Mouse (Mus musculus): ENCODE measurements around the gene Col24a1. TPM values are rescaled to one million over a fixed set of nuclear protein-coding genes. Genes with fewer than 3 reads are reported as not detected.

Col24a1 gene
- polyA plus RNA-seq, 1 experiment, result not detected

DNA sequence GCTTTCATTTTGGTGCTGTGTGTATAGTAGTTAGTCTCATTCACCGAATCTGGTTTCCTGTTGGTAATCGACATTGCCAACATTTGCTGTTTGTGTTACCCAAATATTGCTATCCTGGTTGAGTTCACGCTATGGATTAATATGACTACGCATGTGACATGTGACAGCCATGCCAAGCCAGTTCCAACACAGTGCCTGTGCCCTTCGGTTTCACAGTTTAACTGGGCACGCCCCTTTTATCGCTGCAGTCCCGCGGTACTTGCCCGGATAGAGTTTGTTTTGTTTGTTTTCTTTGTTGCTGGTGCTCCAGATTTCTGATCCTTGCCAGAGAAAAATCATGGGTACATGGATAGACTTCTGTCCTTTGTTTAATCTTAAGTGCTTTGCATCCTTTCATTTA, 263.9 kb downstream of the Col24a1 start:
- H3K27ac ChIP-seq (ENCODE audit: insufficient read depth, low read depth, low read length), result no peak overlapping the region
- no peaks in the 10 kb centered on the region for H3K4me1 ChIP-seq (ENCODE audit: control insufficient read depth, insufficient read depth, low read length)
- no peak overlapping the region for H3K4me3 ChIP-seq (ENCODE audit: insufficient read depth, low read depth, low read length)
- 89% methylated on average over 10 of the region's 10 CpGs for WGBS
- TF ChIP-seq CTCF (IDR thresholded peaks at IDR 0.05; ENCODE audit: insufficient read depth, low read depth, low read length) (no peak), POLR2A (IDR thresholded peaks at IDR 0.05; ENCODE audit: insufficient read depth, low read depth, low read length) (no peak)

DNA sequence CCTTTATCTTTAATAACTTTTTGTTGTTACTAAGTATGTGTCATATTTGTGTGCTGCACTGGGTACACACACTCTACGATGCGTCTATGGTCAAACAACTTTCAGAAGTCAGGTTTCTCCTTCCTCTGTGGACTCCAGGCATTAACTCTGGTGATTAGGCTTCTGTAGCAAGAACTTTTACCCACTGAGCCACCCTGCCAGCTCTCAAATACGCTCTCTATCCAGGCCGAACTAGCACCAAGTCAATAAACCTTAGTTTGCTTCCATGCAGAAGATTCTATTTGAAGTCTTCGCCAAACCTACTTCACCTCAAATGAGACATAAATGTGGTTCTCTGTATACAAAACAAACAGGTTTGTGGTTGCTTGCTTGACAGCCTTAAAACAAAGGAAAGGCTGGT, 267.4 kb downstream of the Col24a1 start:
- Histone ChIP-seq H3K4me3 (ENCODE audit: insufficient read depth, low read depth, low read length) (no peak overlapping the region), H3K27ac (ENCODE audit: insufficient read depth, low read depth, low read length) (no peak overlapping the region), H3K4me1 (ENCODE audit: control insufficient read depth, insufficient read depth, low read length) (no peaks in the 10 kb centered on the region)
- TF ChIP-seq POLR2A (IDR thresholded peaks at IDR 0.05; ENCODE audit: insufficient read depth, low read depth, low read length) (no peak), CTCF (IDR thresholded peaks at IDR 0.05; ENCODE audit: insufficient read depth, low read depth, low read length) (no peak)
- WGBS, result 91% methylated on average over 5 of the region's 5 CpGs

DNA sequence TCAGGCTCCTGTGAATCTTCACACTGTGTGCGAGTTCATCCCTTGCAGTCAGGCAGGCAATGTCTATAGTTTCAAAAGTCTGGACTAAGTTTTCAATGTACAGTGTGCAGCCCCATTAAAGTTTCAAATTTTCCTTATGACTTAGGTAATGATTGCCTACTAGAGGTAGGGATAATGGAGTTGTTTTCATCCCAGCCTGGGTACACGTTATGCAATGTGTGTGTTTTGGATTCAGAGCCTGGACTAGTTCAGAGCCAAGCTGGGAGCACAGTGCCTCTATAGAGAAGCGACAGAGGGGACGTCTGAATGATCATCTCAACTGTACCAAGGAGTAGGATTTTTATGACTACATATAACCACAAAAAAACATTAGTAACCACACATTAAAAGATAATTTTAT, 267.8 kb downstream of the Col24a1 start:
- H3K27ac ChIP-seq (ENCODE audit: insufficient read depth, low read depth, low read length), result no peak overlapping the region
- H3K4me1 ChIP-seq (ENCODE audit: control insufficient read depth, insufficient read depth, low read length), result no peaks in the 10 kb centered on the region
- WGBS, result 79% methylated on average over 4 of the region's 4 CpGs
- no peak overlapping the region for H3K4me3 ChIP-seq (ENCODE audit: insufficient read depth, low read depth, low read length)
- TF ChIP-seq CTCF (IDR thresholded peaks at IDR 0.05; ENCODE audit: insufficient read depth, low read depth, low read length) (no peak), POLR2A (IDR thresholded peaks at IDR 0.05; ENCODE audit: insufficient read depth, low read depth, low read length) (no peak)

DNA sequence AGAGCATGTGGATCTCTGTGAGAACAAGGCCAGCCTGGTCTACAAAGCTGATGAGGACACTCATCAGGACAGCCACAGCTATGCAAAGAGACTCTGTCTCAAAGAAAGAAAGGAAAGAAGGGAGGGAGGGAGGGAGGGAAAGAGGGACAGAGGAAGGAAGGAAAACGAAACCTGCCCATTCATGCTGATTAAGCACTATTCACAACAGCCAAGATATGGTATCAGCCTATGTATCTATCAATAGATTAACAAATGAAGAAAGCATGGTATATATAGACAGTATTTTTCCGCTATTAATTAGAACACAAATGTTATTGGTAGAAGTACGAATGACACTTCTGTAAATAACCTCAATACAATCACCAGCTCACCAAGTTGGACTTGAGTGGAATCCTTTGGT, 282.2 kb downstream of the Col24a1 start:
- Histone ChIP-seq H3K4me3 (ENCODE audit: insufficient read depth, low read depth, low read length) (no peak overlapping the region), H3K27ac (ENCODE audit: insufficient read depth, low read depth, low read length) (no peak overlapping the region), H3K4me1 (ENCODE audit: control insufficient read depth, insufficient read depth, low read length) (peaks cover 9% of the 10 kb centered on the region)
- no peak for TF ChIP-seq CTCF (IDR thresholded peaks at IDR 0.05; ENCODE audit: insufficient read depth, low read depth, low read length)
- no peak for TF ChIP-seq POLR2A (IDR thresholded peaks at IDR 0.05; ENCODE audit: insufficient read depth, low read depth, low read length)
- 90% methylated on average over 3 of the region's 3 CpGs for WGBS

DNA sequence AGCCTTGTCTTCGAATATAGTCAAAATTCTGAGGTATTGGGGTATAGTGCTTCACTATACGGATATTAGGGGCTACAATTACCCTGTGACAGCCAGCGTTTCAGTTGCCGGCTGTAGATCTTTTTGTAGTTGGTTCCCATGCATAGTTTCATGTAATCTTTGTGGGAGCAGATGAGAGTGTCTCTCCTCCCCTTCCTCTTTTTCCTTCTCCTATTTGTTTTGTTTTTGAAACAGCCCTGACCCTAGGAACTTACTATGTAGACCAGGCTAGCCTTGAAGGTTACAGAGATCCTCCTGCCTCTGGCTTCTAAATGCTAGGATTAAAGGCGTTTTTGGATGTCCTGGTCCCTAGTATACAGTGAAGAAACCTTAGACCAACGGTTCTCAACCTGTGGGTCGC, 283.1 kb downstream of the Col24a1 start:
- WGBS, result 81% methylated on average over 7 of the region's 7 CpGs
- H3K27ac ChIP-seq (ENCODE audit: insufficient read depth, low read depth, low read length), result no peak overlapping the region
- TF ChIP-seq CTCF (IDR thresholded peaks at IDR 0.05; ENCODE audit: insufficient read depth, low read depth, low read length) (no peak), POLR2A (IDR thresholded peaks at IDR 0.05; ENCODE audit: insufficient read depth, low read depth, low read length) (no peak)
- no peak overlapping the region for H3K4me3 ChIP-seq (ENCODE audit: insufficient read depth, low read depth, low read length)
- H3K4me1 ChIP-seq (ENCODE audit: control insufficient read depth, insufficient read depth, low read length), result peaks cover 9% of the 10 kb centered on the region

DNA sequence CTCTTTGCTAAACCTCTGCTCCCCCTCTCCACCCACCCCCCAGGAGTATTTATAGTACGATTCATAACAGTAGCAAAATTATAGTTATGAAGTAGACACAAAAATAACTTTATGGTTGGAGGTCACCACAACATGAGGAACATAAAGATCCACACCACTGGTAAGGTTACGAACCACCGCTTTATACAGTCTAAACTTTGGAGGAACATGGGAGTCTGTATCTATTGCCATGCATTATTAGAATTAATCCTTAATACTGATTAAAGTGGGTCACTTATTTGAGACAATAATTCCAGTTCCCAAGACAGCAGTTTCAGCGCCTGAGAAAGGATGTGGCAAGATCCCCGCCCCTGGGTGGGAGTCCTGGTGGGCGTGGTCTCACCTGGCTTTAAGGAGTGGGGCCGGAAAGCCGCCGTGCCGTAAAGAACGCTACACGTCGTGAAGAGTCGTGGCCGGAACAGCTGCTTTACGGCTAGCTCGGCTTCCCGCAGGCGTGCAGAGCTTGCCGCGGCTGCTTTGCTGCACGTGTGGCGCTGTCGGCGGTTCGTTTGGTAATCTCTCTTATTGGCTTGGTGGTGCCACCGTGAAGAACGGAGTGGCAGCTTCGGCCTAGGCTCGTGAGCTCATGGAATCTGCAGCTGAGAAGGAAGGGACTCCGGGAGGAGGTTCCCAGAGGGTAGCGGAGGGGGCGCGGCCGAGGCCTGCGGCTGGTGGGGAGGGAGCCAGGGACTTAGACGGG, 283.6 kb downstream of the Col24a1 start, which contains the start of gene Znhit6:
TSS of gene Znhit6 (plus strand) at position 463 of the 739 bp plus-strand sequence.
- TF ChIP-seq POLR2A (IDR thresholded peaks at IDR 0.05; ENCODE audit: insufficient read depth, low read depth, low read length), result peak; percentile 45
- no peak for TF ChIP-seq CTCF (IDR thresholded peaks at IDR 0.05; ENCODE audit: insufficient read depth, low read depth, low read length)
- no peak within 1 kb of the TSS for H3K27ac ChIP-seq (ENCODE audit: insufficient read depth, low read depth, low read length)
- peak within 1 kb of the TSS; percentile 92 for H3K4me3 ChIP-seq (ENCODE audit: insufficient read depth, low read depth, low read length)
- peaks cover 9% of the 10 kb centered on the region for H3K4me1 ChIP-seq (ENCODE audit: control insufficient read depth, insufficient read depth, low read length)
- 4% methylated on average over 37 of the region's 37 CpGs for WGBS

DNA sequence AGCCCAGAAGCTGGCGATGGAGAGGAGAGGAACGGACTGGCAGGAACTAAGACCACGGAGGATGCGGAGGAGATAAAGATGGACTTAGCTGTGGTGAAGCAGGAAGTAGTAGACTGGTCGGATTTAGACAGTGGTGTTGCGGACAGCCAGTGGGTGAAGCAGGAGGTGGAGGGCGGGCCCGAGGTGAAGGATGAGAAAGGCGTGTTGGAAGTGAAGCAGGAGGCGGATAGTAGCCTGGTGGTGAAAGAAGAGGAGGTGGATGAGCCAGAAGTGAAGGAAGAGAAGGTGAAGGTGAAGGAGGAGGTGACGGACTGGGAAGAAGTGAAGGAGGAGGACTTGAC, 284.2 kb downstream of the Col24a1 start:
- Histone ChIP-seq H3K4me3 (ENCODE audit: insufficient read depth, low read depth, low read length) (peak overlapping the region; percentile 92), H3K4me1 (ENCODE audit: control insufficient read depth, insufficient read depth, low read length) (peaks cover 9% of the 10 kb centered on the region), H3K27ac (ENCODE audit: insufficient read depth, low read depth, low read length) (no peak overlapping the region)
- under 1% methylated on average over 11 of the region's 11 CpGs for WGBS
- TF ChIP-seq CTCF (IDR thresholded peaks at IDR 0.05; ENCODE audit: insufficient read depth, low read depth, low read length), result no peak
- TF ChIP-seq POLR2A (IDR thresholded peaks at IDR 0.05; ENCODE audit: insufficient read depth, low read depth, low read length), result no peak

DNA sequence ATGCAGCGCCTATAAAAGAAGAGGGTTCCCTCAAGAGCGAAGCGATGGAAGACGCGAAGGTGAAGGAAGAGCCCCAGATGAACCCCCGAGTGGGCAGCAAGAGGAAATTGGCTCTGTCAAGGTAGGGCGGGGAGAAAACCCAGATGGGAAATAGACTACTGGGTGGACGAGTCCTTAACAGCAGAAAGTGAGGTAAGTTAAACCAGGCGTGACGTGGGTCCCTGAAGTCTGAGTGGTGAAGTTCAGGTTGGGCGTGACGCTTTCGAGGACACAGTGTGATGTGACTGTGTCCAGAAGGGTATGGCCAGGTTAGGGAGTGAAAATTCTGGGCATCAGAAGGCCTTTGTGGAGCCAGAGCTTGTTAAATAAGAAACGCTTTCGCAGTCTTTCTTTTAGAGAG, 284.6 kb downstream of the Col24a1 start:
- Histone ChIP-seq H3K4me3 (ENCODE audit: insufficient read depth, low read depth, low read length) (peak overlapping the region; percentile 92), H3K27ac (ENCODE audit: insufficient read depth, low read depth, low read length) (no peak overlapping the region), H3K4me1 (ENCODE audit: control insufficient read depth, insufficient read depth, low read length) (peaks cover 9% of the 10 kb centered on the region)
- 25% methylated on average over 15 of the region's 15 CpGs for WGBS
- TF ChIP-seq CTCF (IDR thresholded peaks at IDR 0.05; ENCODE audit: insufficient read depth, low read depth, low read length) (no peak), POLR2A (IDR thresholded peaks at IDR 0.05; ENCODE audit: insufficient read depth, low read depth, low read length) (no peak)

DNA sequence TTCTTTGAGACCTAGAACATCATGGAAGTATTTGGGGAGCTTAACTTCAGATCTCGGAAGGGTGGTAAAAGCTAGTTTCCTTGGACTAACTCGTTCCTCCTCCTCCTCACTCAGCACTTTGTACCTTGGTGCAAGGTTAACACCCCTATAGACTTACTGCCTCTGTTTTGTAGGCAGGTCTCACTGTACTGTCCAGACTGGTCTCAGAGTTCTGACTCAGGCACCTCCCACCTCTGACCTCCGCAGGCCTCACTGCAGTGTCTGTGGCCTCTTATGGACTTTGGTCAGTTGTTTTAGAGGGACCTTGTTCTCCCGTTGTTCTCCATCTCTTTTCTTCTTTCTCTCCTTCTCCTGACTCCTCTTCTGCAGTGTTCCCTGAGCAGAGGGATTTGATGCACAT, 290.8 kb downstream of the Col24a1 start:
- 84% methylated on average over 4 of the region's 4 CpGs for whole genome bisulfite sequencing
- TF ChIP-seq POLR2A (IDR thresholded peaks at IDR 0.05; ENCODE audit: insufficient read depth, low read depth, low read length), result no peak
- no peak for TF ChIP-seq CTCF (IDR thresholded peaks at IDR 0.05; ENCODE audit: insufficient read depth, low read depth, low read length)
- Histone ChIP-seq H3K4me3 (ENCODE audit: insufficient read depth, low read depth, low read length) (no peak overlapping the region), H3K4me1 (ENCODE audit: control insufficient read depth, insufficient read depth, low read length) (0 out of 2 replicates have a peak, but pooled peaks cover 1% of the 10 kb centered on the region), H3K27ac (ENCODE audit: insufficient read depth, low read depth, low read length) (no peak overlapping the region)
